Mouse (Mus musculus) CH12.LX (cell line): ENCODE results near the gene Junb. TPM values are rescaled to one million over a fixed set of nuclear protein-coding genes. Genes with fewer than 3 reads are reported as not detected.

Experiments
- DNase-seq: peaks from one replicate; pipeline ENCODE4 v3.0.0-alpha.2; 2013; ENCODE audit errors: extremely low read depth
- H3K27ac ChIP-seq: 2 replicates; pipeline ENCODE4 v1.5.1; 2012; ENCODE audit warnings: low read depth, mild to moderate bottlenecking, control low read depth, moderate library complexity; ENCODE audit not compliant: insufficient read depth
- H3K27me3 ChIP-seq: replicated peaks from 2 replicates; pipeline ENCODE3; 2012; ENCODE audit warnings: inconsistent platforms
- H3K36me3 ChIP-seq, 2 experiments: replicated peaks in 1 of 2; 2 replicates each; pipeline versions ENCODE3 to v1.6.1; 2012; ENCODE audit warnings: inconsistent platforms in 1 of 2, low read length in 1 of 2, mild to moderate bottlenecking in 1 of 2, mixed read lengths in 1 of 2, moderate library complexity in 1 of 2; ENCODE audit not compliant: control insufficient read depth in 1 of 2, insufficient read depth in 1 of 2
- H3K4me1 ChIP-seq, 2 experiments: 2 replicates each; pipeline ENCODE4 v1.6.1; 2012; ENCODE audit warnings: inconsistent platforms in 1 of 2, moderate library complexity in 1 of 2; ENCODE audit not compliant: insufficient read depth in 2 of 2, control insufficient read depth in 1 of 2
- H3K4me2 ChIP-seq: 2 replicates; pipeline ENCODE4 v1.6.1; 2012; ENCODE audit warnings: low read depth, mild to moderate bottlenecking, control low read depth; ENCODE audit not compliant: poor library complexity, insufficient read depth, severe bottlenecking
- H3K4me3 ChIP-seq, 3 experiments: fragments of 150-350 bp in 1 of 3; sonication (generic) in 1 of 3; replicated peaks in 1 of 3; 2 replicates each; pipeline versions ENCODE3 to v1.5.1; 2011 to 2012; ENCODE audit warnings: low read depth in 2 of 3, low read length in 2 of 3, mild to moderate bottlenecking in 2 of 3, moderate library complexity in 2 of 3, control low read depth in 1 of 3, improper control_type of control experiment in 1 of 3, inconsistent platforms in 1 of 3, mixed read lengths in 1 of 3; ENCODE audit not compliant: poor library complexity in 1 of 3
- H3K79me2 ChIP-seq: replicated peaks from 2 replicates; pipeline ENCODE4 v1.6.1; 2012; ENCODE audit warnings: mild to moderate bottlenecking, moderate library complexity; ENCODE audit not compliant: control insufficient read depth, poor library complexity, insufficient read depth, severe bottlenecking; ENCODE audit errors: extremely low read depth
- H3K9ac ChIP-seq: 2 replicates; pipeline ENCODE4 v1.6.1; 2012; ENCODE audit warnings: low read depth, mild to moderate bottlenecking, control low read depth, moderate library complexity; ENCODE audit not compliant: insufficient read depth
- H3K9me3 ChIP-seq: replicated peaks from 2 replicates; pipeline ENCODE3; 2012; ENCODE audit warnings: low read length, inconsistent platforms, mixed read lengths
- CTCF ChIP-seq, 2 experiments: IDR thresholded peaks in 1 of 2; conservative IDR thresholded peaks in 1 of 2; 2 replicates each; pipeline ENCODE4 v1.5.1; 2011 to 2012; ENCODE audit warnings: low read depth in 2 of 2, low read length in 2 of 2, improper control_type of control experiment in 1 of 2, inconsistent platforms in 1 of 2, mild to moderate bottlenecking in 1 of 2, moderate library complexity in 1 of 2
- E2F4 ChIP-seq: IDR thresholded peaks from 2 replicates; pipeline ENCODE4 v1.6.1; 2011; ENCODE audit warnings: low read depth, low read length, improper control_type of control experiment; ENCODE audit not compliant: insufficient replicate concordance
- ELF1 ChIP-seq: IDR thresholded peaks from 2 replicates; pipeline ENCODE4 v1.6.1; 2014; ENCODE audit warnings: low read depth, mild to moderate bottlenecking, inconsistent platforms, low read length, improper control_type of control experiment
- EP300 ChIP-seq: IDR thresholded peaks from 2 replicates; pipeline ENCODE4 v1.6.1; 2011; ENCODE audit warnings: low read length, improper control_type of control experiment
- ETS1 ChIP-seq: conservative IDR thresholded peaks from 2 replicates; pipeline ENCODE4 v1.6.1; 2012; ENCODE audit warnings: low read depth, mild to moderate bottlenecking, inconsistent platforms, low read length, improper control_type of control experiment, moderate library complexity
- GABPA ChIP-seq: IDR thresholded peaks from 2 replicates; pipeline ENCODE4 v1.6.1; 2012; ENCODE audit warnings: low read depth, low read length, improper control_type of control experiment, inconsistent platforms; ENCODE audit not compliant: insufficient replicate concordance
- HCFC1 ChIP-seq: IDR thresholded peaks from 2 replicates; pipeline ENCODE4 v1.6.1; 2012; ENCODE audit warnings: low read depth, mild to moderate bottlenecking, inconsistent platforms, low read length, improper control_type of control experiment
- JUN ChIP-seq: IDR thresholded peaks from 2 replicates; pipeline ENCODE4 v1.6.1; 2011; ENCODE audit warnings: low read depth, mild to moderate bottlenecking, low read length, improper control_type of control experiment, moderate library complexity; ENCODE audit not compliant: insufficient read depth
- JUND ChIP-seq: conservative IDR thresholded peaks from 2 replicates; pipeline ENCODE4 v1.6.1; 2011; ENCODE audit warnings: low read depth, low read length, improper control_type of control experiment
- KAT2A ChIP-seq: IDR thresholded peaks from 2 replicates; pipeline ENCODE4 v1.6.1; 2012; ENCODE audit warnings: low read length, improper control_type of control experiment, inconsistent platforms; ENCODE audit not compliant: insufficient replicate concordance
- MAFK ChIP-seq: IDR thresholded peaks from 2 replicates; pipeline ENCODE4 v1.6.1; 2011; ENCODE audit warnings: low read length, improper control_type of control experiment; ENCODE audit not compliant: insufficient replicate concordance
- MAZ ChIP-seq: IDR thresholded peaks from 2 replicates; pipeline ENCODE4 v1.6.1; 2012; ENCODE audit warnings: low read depth, mild to moderate bottlenecking, inconsistent platforms, low read length, improper control_type of control experiment, moderate library complexity
- MEF2A ChIP-seq: IDR thresholded peaks from 2 replicates; pipeline ENCODE4 v1.6.1; 2014; ENCODE audit warnings: low read depth, mild to moderate bottlenecking, inconsistent platforms, low read length, improper control_type of control experiment, borderline replicate concordance
- NELFE ChIP-seq: IDR thresholded peaks from 2 replicates; pipeline ENCODE4 v1.6.1; 2011; ENCODE audit warnings: low read depth, low read length, improper control_type of control experiment
- POLR2AphosphoS2 ChIP-seq: IDR thresholded peaks from 2 replicates; pipeline ENCODE4 v1.6.1; 2011; ENCODE audit warnings: low read depth, low read length, improper control_type of control experiment
- RAD21 ChIP-seq: IDR thresholded peaks from 2 replicates; pipeline ENCODE4 v1.6.1; 2011; ENCODE audit warnings: low read depth, mild to moderate bottlenecking, low read length, improper control_type of control experiment, moderate library complexity
- RCOR1 ChIP-seq: conservative IDR thresholded peaks from 2 replicates; pipeline ENCODE4 v1.6.1; 2012; ENCODE audit warnings: low read depth, mild to moderate bottlenecking, inconsistent platforms, low read length, improper control_type of control experiment
- SIN3A ChIP-seq: IDR thresholded peaks from 2 replicates; pipeline ENCODE4 v1.6.1; 2012; ENCODE audit warnings: low read length, improper control_type of control experiment, inconsistent platforms
- SMC3 ChIP-seq: IDR thresholded peaks from 2 replicates; pipeline ENCODE4 v1.6.1; 2011; ENCODE audit warnings: low read depth, low read length, improper control_type of control experiment
- TBP ChIP-seq: conservative IDR thresholded peaks from 2 replicates; pipeline ENCODE4 v1.6.1; 2011; ENCODE audit warnings: low read depth, low read length, improper control_type of control experiment
- TCF12 ChIP-seq: IDR thresholded peaks from 2 replicates; pipeline ENCODE4 v1.6.1; 2014; ENCODE audit warnings: low read depth, mild to moderate bottlenecking, inconsistent platforms, low read length, improper control_type of control experiment
- UBTF ChIP-seq: IDR thresholded peaks from 2 replicates; pipeline ENCODE4 v1.6.1; 2012; ENCODE audit warnings: low read depth, mild to moderate bottlenecking, inconsistent platforms, low read length, improper control_type of control experiment, moderate library complexity
- USF2 ChIP-seq: conservative IDR thresholded peaks from 2 replicates; pipeline ENCODE4 v1.6.1; 2011; ENCODE audit warnings: low read depth, low read length, improper control_type of control experiment
- ZC3H11A ChIP-seq: IDR thresholded peaks from 2 replicates; pipeline ENCODE4 v1.6.1; 2012; ENCODE audit warnings: low read depth, mild to moderate bottlenecking, inconsistent platforms, low read length, improper control_type of control experiment
- ZKSCAN1 ChIP-seq: IDR thresholded peaks from 2 replicates; pipeline ENCODE4 v1.6.1; 2012; ENCODE audit warnings: low read depth, inconsistent platforms, low read length, improper control_type of control experiment, borderline replicate concordance
- ZMIZ1 ChIP-seq: IDR thresholded peaks from 2 replicates; pipeline ENCODE4 v1.6.1; 2012; ENCODE audit warnings: low read depth, mild to moderate bottlenecking, inconsistent platforms, low read length, improper control_type of control experiment
- ZNF384 ChIP-seq: IDR thresholded peaks from 2 replicates; pipeline ENCODE4 v1.6.1; 2012; ENCODE audit warnings: low read depth, low read length, improper control_type of control experiment, inconsistent platforms
- dilution Hi-C: fragments of 300-500 bp; cut with MboI; formaldehyde crosslinking; loops from 2 replicates; pipeline ENCODE4 v1.14.3; 2020; ENCODE audit warnings: low sequenced_read_pairs; ENCODE audit not compliant: extremely low pct_unique_long_range_greater_than_20kb, extremely low pct_ligation_motif_present
- in situ Hi-C: fragments of 300-500 bp; cut with MboI; formaldehyde crosslinking; loops from 3 replicates; pipeline ENCODE4 v1.14.3; 2019; ENCODE audit warnings: low sequenced_read_pairs, low pct_ligation_motif_present, low pct_unique_long_range_greater_than_20kb, mixed read lengths
- polyA plus RNA-seq: library from polyadenylated mRNA; unstranded; fragments of >175 nt; gene quantifications from 2 replicates; pipeline ENCODE4 v1.2.1, GENCODE M21; 2012; ENCODE audit warnings: low read depth; ENCODE audit not compliant: insufficient read length
- total RNA-seq, 2 experiments: library from RNA; depleted of rRNA; stranded (reverse); fragments of 300-350 nt in 1 of 2; fragments of >200 nt in 1 of 2; gene quantifications; 2 replicates each; pipeline ENCODE4 v1.2.3; 2012 to 2014

Junb gene
- total and polyA plus RNA-seq, 3 experiments, result 63.4 to 342 (median 217) TPM

- peaks cover 46 to 59% of the 10 kb centered on the region in 2 experiments for H3K36me3 ChIP-seq
- H3K4me1 ChIP-seq, result peaks cover 0 to 8% of the 10 kb centered on the region in 2 experiments; a peak in 2 of 4 replicates
- no peaks in the 10 kb centered on the region for H3K27me3 ChIP-seq
- no peak for DNase-seq
- no peaks in the 10 kb centered on the region for H3K9me3 ChIP-seq
- in situ Hi-C loops (no loop called here), dilution Hi-C loops (no loop called here)
- no peak overlapping the region for H3K9ac ChIP-seq
- no peak overlapping the region for H3K27ac ChIP-seq
- peaks cover under 1% of the 10 kb centered on the region for H3K79me2 ChIP-seq
- H3K4me2 ChIP-seq, result no peak overlapping the region
- no peak overlapping the region for H3K4me3 ChIP-seq
- TF ChIP-seq ZMIZ1, result no peak
- TF ChIP-seq E2F4, result no peak
- no peak for TF ChIP-seq NELFE
- no peak for TF ChIP-seq SIN3A
- TF ChIP-seq EP300, result no peak
- TF ChIP-seq USF2, result no peak
- no peak for TF ChIP-seq TCF12
- TF ChIP-seq RAD21, result no peak
- TF ChIP-seq KAT2A, result no peak
- no peak for TF ChIP-seq MAFK
- no peak for TF ChIP-seq HCFC1
- TF ChIP-seq UBTF, result no peak
- no peak for TF ChIP-seq ZC3H11A
- TF ChIP-seq SMC3, result no peak
- TF ChIP-seq TBP, result no peak
These were observed 38.7 kb upstream of the Junb start for GRCm38 (mm10) chr8:85017209-85017608.

- dilution Hi-C loops (no loop called here), in situ Hi-C loops (no loop called here)
- TF ChIP-seq SIN3A, result no peak
- TF ChIP-seq KAT2A, result no peak
- TF ChIP-seq NELFE, result no peak
- no peak for TF ChIP-seq JUND
- TF ChIP-seq ETS1, result no peak
- TF ChIP-seq MAZ, result no peak
- no peak for TF ChIP-seq GABPA
- no peak for TF ChIP-seq ZKSCAN1
- no peak for TF ChIP-seq HCFC1
- TF ChIP-seq CTCF (conservative IDR thresholded peaks at IDR 0.05 in 1 of 2, IDR thresholded peaks at IDR 0.05 in 1 of 2; ENCODE audit: low read depth in 2 of 2, low read length in 2 of 2), result no peak
- TF ChIP-seq TBP, result no peak
- TF ChIP-seq EP300, result no peak
- TF ChIP-seq MEF2A, result no peak
- TF ChIP-seq JUN, result no peak
- no peak for TF ChIP-seq ELF1
- TF ChIP-seq ZNF384, result no peak
- TF ChIP-seq MAFK, result no peak
- no peak for TF ChIP-seq RCOR1
- no peak for TF ChIP-seq POLR2AphosphoS2
- no peak for TF ChIP-seq SMC3
These were observed 38.2 kb upstream of the Junb start for GRCm38 (mm10) chr8:85016724-85017123.

More at GRCm38 (mm10) chr8:85016724-85017123, 38.2 kb upstream of the Junb start:
- no peak for DNase-seq
- Histone ChIP-seq H3K4me1 (peaks cover 0 to 4% of the 10 kb centered on the region in 2 experiments; a peak in 1 of 4 replicates), H3K27me3 (no peaks in the 10 kb centered on the region), H3K79me2 (no peaks in the 10 kb centered on the region), H3K9ac (no peak overlapping the region), H3K36me3 (peaks cover 41 to 54% of the 10 kb centered on the region in 2 experiments), H3K4me2 (no peak overlapping the region; the same call in 1 of the 2 replicates), H3K27ac (no peak overlapping the region), H3K9me3 (no peaks in the 10 kb centered on the region), H3K4me3 (no peak overlapping the region)
